Mouse (Mus musculus) hindbrain, embryonic 12.5 days (tissue): ENCODE measurements around the gene Hist1h1d. TPM values are rescaled to one million over a fixed set of nuclear protein-coding genes. Genes with fewer than 3 reads are reported as not detected.
A peak's percentile ranks its signal among the peaks of the same experiment; 100 is the strongest.

Experiments
- ATAC-seq: fragments of 200-750 bp; cut with Nextera tagmentation; 2 replicates; pipeline ENCODE4 v1.8.0; 2017; ENCODE audit warnings: moderate TSS enrichment; ENCODE audit not compliant: low FRiP score
- H3K27ac ChIP-seq: fragments of 300-500 bp; sonication (generic); 2 replicates; pipeline ENCODE4 v1.5.1; 2016; ENCODE audit warnings: mild to moderate bottlenecking
- H3K27me3 ChIP-seq: fragments of 300-500 bp; sonication (generic); 2 replicates; pipeline ENCODE4 v1.6.1; 2016; ENCODE audit warnings: mild to moderate bottlenecking
- H3K36me3 ChIP-seq: fragments of 300-500 bp; sonication (generic); 2 replicates; pipeline ENCODE4 v1.6.1; 2016; ENCODE audit warnings: mild to moderate bottlenecking
- H3K4me1 ChIP-seq: fragments of 300-500 bp; sonication (generic); 2 replicates; pipeline ENCODE4 v1.6.1; 2016
- H3K4me2 ChIP-seq: fragments of 300-500 bp; sonication (generic); replicated peaks from 2 replicates; pipeline ENCODE4 v1.6.1; 2016; ENCODE audit warnings: mild to moderate bottlenecking
- H3K4me3 ChIP-seq: fragments of 300-500 bp; sonication (generic); 2 replicates; pipeline ENCODE4 v1.5.1; 2016; ENCODE audit warnings: mild to moderate bottlenecking
- H3K9ac ChIP-seq: fragments of 300-500 bp; sonication (generic); 2 replicates; pipeline ENCODE4 v1.6.1; 2016; ENCODE audit warnings: mild to moderate bottlenecking, moderate library complexity
- H3K9me3 ChIP-seq: fragments of 300-500 bp; sonication (generic); replicated peaks from 2 replicates; pipeline ENCODE4 v1.6.1; 2016; ENCODE audit warnings: mild to moderate bottlenecking
- WGBS: fragments of 180-500 bp; shearing (Covaris S2); methylation state at CpG from one replicate; pipeline ENCODE4 v1.1.7; 2016; 5-methylcytosine and 5-hydroxymethylcytosine counted together
- polyA plus RNA-seq: library from polyadenylated mRNA; unstranded; fragments of >200 nt; fragmentation: Nextera tagmentation; extraction: Ambion mirVana; gene quantifications from 2 replicates; pipeline ENCODE4 v1.2.1, GENCODE M21; 2016

The Hist1h1d gene
- 0.23 and 0.39 TPM in 2 replicates for polyA plus RNA-seq

DNA sequence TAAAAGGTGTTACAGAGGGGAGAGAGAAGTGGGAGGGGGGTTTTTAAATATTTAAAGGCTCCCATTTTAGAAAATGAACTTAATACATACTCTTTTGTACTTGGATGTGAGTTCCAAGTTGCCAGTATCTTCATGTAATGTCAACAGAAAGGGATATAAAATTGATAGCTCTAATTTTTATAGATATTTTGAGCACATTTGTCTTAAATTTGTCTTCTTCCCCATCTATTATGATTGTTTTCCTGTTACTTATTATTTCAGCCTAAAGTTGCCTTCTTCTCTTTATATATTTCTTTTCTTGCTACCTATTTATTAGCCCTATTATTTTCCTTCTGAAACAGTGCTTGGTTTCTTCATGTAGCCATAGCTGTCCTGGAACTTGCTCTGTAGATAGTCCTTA is at the start of gene Hist1h1d:
Hist1h1d (plus strand) TSS at position 301 of the 400 bp plus-strand sequence.
- peaks cover 17% of the 10 kb centered on the region for H3K4me1 ChIP-seq
- no peak within 1 kb of the TSS for H3K4me3 ChIP-seq
- H3K27me3 ChIP-seq, result no peaks in the 10 kb centered on the region
- no peak within 1 kb of the TSS for H3K9ac ChIP-seq
- peak within 1 kb of the TSS; percentile 89 for H3K27ac ChIP-seq
- ATAC-seq, result no peak
- no peaks in the 10 kb centered on the region for H3K36me3 ChIP-seq
- H3K9me3 ChIP-seq, result no peaks in the 10 kb centered on the region
- no peak within 1 kb of the TSS for H3K4me2 ChIP-seq

DNA sequence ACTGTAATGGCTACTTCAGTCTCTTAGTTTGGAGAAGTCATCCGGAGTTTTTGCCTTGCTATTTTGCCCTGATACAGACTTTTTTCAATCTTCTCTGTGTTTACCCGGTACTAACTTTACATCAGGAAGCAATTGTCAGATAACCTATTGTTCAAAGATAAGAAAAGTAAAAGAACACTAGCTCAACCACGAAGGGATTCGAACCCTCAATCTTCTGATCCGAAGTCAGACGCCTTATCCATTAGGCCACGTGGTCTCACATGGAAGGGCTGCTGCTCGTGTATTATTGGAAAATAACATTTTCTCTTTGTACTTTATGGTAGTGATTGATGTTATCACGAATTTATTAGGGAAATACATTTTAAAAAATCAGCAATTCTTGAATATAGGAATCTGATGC is 49.3 kb upstream of the Hist1h1d start:
- 1% methylated on average over 9 of the region's 9 CpGs for WGBS
- no peak overlapping the region for H3K27ac ChIP-seq
- no peak overlapping the region for H3K9ac ChIP-seq
- peaks cover 7% of the 10 kb centered on the region; the same call in 1 of the 2 replicates for H3K4me1 ChIP-seq
- H3K4me2 ChIP-seq, result peak overlapping the region; percentile 2; the same call in 1 of the 2 replicates
- no peak for ATAC-seq
- no peak overlapping the region for H3K4me3 ChIP-seq
- peaks cover 8% of the 10 kb centered on the region; the same call in 1 of the 2 replicates for H3K27me3 ChIP-seq
- no peaks in the 10 kb centered on the region for H3K36me3 ChIP-seq
- H3K9me3 ChIP-seq, result no peaks in the 10 kb centered on the region

DNA sequence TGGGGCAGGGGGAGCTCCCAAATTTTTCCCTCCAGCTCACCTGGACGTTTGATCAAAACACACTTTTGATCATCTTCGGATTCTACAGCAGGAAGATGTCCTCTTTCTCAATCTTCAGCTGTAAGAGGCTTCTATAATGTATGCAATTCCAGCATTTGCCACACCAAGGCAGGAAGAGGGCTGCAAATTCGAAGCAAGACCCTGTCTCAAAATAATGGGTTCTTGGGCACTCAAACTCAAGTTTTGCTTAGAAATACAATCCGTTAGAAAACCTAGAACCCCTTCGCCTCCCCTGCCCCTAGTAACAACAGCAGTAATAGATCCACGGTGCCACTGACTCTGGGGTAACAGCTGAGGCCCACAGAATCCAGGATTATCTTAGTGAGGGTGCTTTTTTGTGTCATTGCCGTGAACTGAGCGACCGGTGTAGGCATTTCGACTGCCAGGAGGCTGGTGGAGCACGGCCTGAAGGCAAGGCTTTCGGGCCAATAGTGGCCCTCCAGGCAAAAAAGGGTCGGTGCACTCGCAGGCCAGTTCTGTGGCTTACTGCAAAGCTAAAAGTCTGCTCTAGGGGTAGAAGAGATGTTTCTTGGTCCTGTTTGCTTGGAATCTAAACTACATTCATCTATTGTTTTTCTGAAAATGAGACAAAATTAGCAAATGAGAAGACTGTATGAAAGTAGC is 47.3 kb upstream of the Hist1h1d start:
- no peak for ATAC-seq
- no peaks in the 10 kb centered on the region for H3K36me3 ChIP-seq
- H3K27me3 ChIP-seq, result peaks cover 3% of the 10 kb centered on the region; the same call in 1 of the 2 replicates
- H3K4me3 ChIP-seq, result peak overlapping the region; percentile 20
- H3K27ac ChIP-seq, result peak overlapping the region; percentile 17; the same call in 1 of the 2 replicates
- WGBS, result 4% methylated on average over 14 of the region's 14 CpGs
- peaks cover 6% of the 10 kb centered on the region; the same call in 1 of the 2 replicates for H3K4me1 ChIP-seq
- H3K4me2 ChIP-seq, result peak overlapping the region; percentile 51
- H3K9ac ChIP-seq, result no peak overlapping the region
- no peaks in the 10 kb centered on the region for H3K9me3 ChIP-seq

DNA sequence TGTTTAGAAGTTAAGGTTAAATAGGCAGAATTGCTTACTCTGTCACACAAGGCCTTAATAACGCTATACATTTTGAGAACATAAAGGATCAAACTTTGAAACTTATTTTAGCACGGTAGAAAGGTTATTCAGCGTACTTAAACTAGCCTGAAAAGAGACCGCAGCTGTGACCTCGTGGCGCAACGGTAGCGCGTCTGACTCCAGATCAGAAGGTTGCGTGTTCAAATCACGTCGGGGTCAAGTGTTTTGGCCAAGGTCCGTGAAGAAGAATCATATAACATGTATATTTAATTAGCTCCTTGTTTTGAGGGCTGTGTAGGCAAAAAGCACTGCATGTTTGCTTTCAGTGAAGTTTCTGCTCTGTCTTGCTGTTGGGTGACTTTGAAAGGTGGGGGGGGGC is 46.7 kb upstream of the Hist1h1d start:
- peaks cover 6% of the 10 kb centered on the region; the same call in 1 of the 2 replicates for H3K4me1 ChIP-seq
- peaks cover 3% of the 10 kb centered on the region; the same call in 1 of the 2 replicates for H3K27me3 ChIP-seq
- H3K9me3 ChIP-seq, result no peaks in the 10 kb centered on the region
- no peak overlapping the region for H3K9ac ChIP-seq
- no peak for ATAC-seq
- no peak overlapping the region for H3K4me3 ChIP-seq
- peak overlapping the region; percentile 51 for H3K4me2 ChIP-seq
- H3K36me3 ChIP-seq, result no peaks in the 10 kb centered on the region
- 2% methylated on average over 13 of the region's 13 CpGs for WGBS
- H3K27ac ChIP-seq, result no peak overlapping the region

DNA sequence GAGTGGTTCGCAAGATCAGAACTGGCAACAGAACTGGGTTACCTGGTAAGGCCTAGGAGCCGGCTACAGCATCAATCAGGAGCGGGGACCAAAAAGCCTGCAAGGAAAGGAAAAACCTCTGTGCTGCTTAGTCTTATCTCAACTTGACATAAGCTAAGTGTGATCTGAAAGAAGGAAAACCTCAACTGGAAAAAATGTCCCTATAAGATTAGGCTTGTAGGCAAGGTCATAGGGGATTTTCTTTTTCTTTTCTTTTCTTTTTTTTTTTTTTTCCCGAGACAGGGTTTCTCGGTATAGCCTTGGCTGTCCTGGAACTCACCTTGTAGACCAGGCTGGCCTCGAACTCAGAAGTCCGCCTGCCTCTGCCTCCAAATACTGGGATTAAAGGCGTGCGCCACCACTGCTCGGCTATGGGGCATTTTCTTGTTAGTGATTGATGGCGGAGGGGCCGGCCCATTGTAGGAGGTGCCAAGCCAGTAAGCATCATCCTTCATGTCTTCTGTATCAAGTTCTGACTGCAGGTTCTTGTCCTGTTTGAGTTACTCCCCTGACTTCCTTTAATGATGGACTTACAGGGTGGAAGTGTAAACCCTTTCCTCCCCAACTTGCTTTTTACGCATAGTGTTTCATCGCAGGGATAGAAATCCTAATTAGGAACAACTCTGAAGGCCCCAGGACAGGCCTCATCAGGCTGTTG is 46.1 kb upstream of the Hist1h1d start:
- no peak overlapping the region for H3K27ac ChIP-seq
- 15% methylated on average over 14 of the region's 14 CpGs for WGBS
- peak overlapping the region; percentile 51; the same call in 1 of the 2 replicates for H3K4me2 ChIP-seq
- no peaks in the 10 kb centered on the region for H3K36me3 ChIP-seq
- H3K27me3 ChIP-seq, result no peaks in the 10 kb centered on the region
- H3K4me1 ChIP-seq, result peaks cover 6% of the 10 kb centered on the region; the same call in 1 of the 2 replicates
- no peaks in the 10 kb centered on the region for H3K9me3 ChIP-seq
- no peak overlapping the region for H3K9ac ChIP-seq
- no peak overlapping the region for H3K4me3 ChIP-seq
- no peak for ATAC-seq

DNA sequence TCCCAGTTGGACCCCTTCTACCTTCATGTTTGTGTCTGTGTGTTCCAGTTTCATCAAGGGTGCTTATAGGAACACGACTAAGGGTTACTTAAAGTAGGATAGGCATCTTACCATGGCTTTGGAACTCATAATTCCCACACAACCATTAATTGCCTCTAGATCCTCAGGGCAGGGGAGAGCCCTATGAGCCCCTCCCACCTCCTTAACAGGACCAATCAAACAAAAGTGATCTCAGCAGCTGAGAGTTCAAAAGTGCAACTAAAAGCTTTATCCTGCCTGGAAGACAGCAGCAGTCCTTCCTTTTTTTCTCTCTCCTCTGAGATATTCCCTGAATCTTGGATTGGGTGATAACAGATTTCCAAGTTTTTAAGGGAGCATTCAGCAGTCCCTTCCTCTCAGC is 42.9 kb upstream of the Hist1h1d start:
- no peaks in the 10 kb centered on the region for H3K27me3 ChIP-seq
- H3K9ac ChIP-seq, result no peak overlapping the region
- no peaks in the 10 kb centered on the region for H3K36me3 ChIP-seq
- H3K4me1 ChIP-seq, result peaks cover 6% of the 10 kb centered on the region; the same call in 1 of the 2 replicates
- no peak for ATAC-seq
- H3K9me3 ChIP-seq, result no peaks in the 10 kb centered on the region
- no peak overlapping the region for H3K27ac ChIP-seq
- H3K4me3 ChIP-seq, result no peak overlapping the region
- H3K4me2 ChIP-seq, result no peak overlapping the region
- 30% methylated on average over 1 of the region's 1 CpGs for WGBS

DNA sequence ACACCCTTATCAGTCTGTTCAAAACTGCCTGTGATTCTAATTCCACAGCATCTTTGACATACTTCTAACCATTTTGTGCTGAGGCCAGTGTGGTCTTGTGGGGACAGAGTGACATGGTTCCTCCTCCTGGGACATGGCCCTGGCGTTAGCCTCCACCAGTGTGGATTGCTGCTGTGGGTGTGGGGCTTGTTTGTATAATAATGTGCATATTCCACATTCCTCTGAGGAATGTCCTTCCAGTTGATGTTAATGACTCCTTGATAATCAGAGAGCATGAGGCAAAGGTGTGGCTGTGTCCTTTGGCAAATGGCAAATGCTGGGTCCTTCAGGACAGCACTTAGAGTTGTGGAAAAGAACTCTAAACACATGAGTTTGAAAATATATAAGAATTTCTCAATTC is 39.5 kb upstream of the Hist1h1d start:
- 84% methylated on average over 1 of the region's 1 CpGs for WGBS
- ATAC-seq, result no peak
- no peaks in the 10 kb centered on the region for H3K36me3 ChIP-seq

DNA sequence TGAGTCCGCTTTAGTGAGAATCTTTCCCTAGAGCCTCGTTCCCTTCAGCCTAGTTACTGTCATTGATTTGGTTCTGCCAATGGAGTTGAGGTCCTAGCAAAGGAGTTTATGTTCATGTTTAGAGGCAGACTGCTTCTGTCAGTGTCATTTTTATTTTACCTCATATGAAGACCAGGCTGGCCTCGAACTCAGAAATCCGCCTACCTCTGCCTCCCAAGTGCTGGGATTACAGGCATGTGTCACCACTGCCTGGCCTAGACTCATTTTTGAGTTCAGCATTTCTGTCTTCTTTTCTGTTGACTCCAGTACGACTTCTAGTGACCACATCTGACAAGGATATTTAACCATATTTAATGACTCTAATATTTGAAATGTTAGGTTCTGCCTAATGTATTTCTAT is 37.8 kb upstream of the Hist1h1d start:
- Histone ChIP-seq H3K9ac (no peak overlapping the region), H3K4me1 (peaks cover 3% of the 10 kb centered on the region; the same call in 1 of the 2 replicates), H3K27me3 (no peaks in the 10 kb centered on the region), H3K4me3 (no peak overlapping the region), H3K27ac (no peak overlapping the region), H3K36me3 (no peaks in the 10 kb centered on the region), H3K4me2 (no peak overlapping the region), H3K9me3 (no peaks in the 10 kb centered on the region)
- 75% methylated on average over 5 of the region's 5 CpGs for WGBS
- no peak for ATAC-seq

More for the DNA sequence above, 39.5 kb upstream of the Hist1h1d start:
- Histone ChIP-seq H3K27ac (no peak overlapping the region), H3K9ac (no peak overlapping the region), H3K4me2 (no peak overlapping the region), H3K4me1 (0 out of 2 replicates have a peak, but pooled peaks cover 3% of the 10 kb centered on the region), H3K9me3 (no peaks in the 10 kb centered on the region), H3K4me3 (no peak overlapping the region), H3K27me3 (no peaks in the 10 kb centered on the region)

DNA sequence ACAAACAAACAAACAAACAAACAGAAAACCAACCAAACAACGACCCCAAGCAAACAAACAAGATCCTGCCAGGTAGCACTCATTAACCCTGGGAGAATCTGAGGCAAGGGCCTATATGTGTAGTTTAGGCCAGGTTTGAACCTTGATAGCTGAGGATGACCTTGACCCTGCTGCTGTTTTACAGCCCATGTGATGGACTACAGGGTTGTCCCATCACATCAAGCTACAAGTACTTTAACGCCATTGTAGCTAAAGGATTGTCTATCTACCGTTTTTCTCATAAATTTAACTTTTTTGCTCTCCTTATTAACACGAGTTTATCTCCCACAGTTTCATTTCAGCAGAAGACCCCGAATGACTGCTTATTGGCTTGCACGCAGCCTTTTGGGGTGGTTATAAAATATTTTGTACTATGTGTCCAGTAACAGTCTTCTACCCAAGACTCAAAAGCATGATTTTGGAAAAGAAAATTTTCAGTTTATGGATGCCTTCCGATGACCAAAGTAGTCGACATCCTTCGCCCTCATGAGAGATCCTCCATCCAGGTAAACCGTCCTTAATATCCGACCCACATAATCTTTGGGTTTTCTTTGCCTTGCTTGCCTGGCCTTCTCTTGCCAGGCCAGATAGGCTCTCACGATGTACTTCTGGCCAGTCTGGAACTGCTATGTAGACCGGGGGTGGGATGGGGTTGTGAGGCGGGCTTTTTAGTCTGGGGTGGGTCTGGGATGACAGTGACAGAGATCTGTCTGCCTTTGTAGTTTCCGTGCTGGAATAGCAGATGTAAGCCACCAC is 37.0 kb upstream of the Hist1h1d start:
- no peaks in the 10 kb centered on the region for H3K27me3 ChIP-seq
- no peaks in the 10 kb centered on the region for H3K9me3 ChIP-seq
- H3K4me2 ChIP-seq, result peak overlapping the region; percentile 68
- H3K27ac ChIP-seq, result no peak overlapping the region
- no peak for ATAC-seq
- no peaks in the 10 kb centered on the region for H3K36me3 ChIP-seq
- 52% methylated on average over 15 of the region's 15 CpGs for WGBS
- H3K4me3 ChIP-seq, result peak overlapping the region; percentile 31
- peak overlapping the region; percentile 39; the same call in 1 of the 2 replicates for H3K9ac ChIP-seq
- peaks cover 3% of the 10 kb centered on the region; the same call in 1 of the 2 replicates for H3K4me1 ChIP-seq

DNA sequence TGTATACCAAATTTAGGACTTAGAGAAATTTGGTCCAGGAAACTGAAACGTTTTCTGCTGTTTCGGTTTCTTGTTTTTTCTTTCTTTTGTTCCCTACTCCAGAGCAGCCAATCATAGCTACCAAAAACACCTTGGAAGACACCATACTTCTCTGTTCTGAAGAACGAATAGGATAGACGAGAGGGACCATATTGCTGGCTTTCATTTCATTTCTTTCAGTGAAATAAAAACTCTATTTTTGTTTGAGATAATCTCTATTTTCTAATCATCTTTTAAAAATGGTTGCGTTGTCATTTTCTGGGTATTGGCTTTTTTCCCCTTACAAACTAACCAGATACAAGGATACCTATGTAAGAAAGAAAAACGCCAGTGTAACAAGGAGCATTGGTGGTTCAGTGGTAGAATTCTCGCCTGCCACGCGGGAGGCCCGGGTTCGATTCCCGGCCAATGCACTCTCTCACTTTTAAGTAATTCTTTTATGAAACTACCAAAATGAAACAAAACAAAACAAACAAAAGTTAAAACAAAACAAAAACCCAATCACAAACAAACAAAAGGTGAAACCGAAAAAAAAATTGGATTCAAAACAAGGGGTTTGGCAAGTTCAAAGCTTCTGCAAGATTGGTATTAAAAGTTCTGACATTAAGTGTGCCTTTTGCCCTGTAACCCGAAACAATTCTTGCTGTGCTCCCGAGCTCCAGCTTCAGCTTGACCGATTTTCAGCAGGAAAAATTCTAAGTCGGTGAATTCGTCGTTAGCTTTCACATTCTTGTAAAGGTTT is 36.0 kb upstream of the Hist1h1d start:
- under 1% methylated on average over 19 of the region's 19 CpGs for WGBS
- Histone ChIP-seq H3K36me3 (no peaks in the 10 kb centered on the region), H3K27me3 (no peaks in the 10 kb centered on the region), H3K4me3 (peak overlapping the region; percentile 41), H3K9me3 (no peaks in the 10 kb centered on the region), H3K4me1 (peaks cover 3% of the 10 kb centered on the region; the same call in 1 of the 2 replicates), H3K9ac (0 out of 2 replicates have a peak overlapping the region, but pooled peaks have one; percentile 18), H3K4me2 (peak overlapping the region; percentile 68), H3K27ac (no peak overlapping the region)
- ATAC-seq, result peak; percentile 67

DNA sequence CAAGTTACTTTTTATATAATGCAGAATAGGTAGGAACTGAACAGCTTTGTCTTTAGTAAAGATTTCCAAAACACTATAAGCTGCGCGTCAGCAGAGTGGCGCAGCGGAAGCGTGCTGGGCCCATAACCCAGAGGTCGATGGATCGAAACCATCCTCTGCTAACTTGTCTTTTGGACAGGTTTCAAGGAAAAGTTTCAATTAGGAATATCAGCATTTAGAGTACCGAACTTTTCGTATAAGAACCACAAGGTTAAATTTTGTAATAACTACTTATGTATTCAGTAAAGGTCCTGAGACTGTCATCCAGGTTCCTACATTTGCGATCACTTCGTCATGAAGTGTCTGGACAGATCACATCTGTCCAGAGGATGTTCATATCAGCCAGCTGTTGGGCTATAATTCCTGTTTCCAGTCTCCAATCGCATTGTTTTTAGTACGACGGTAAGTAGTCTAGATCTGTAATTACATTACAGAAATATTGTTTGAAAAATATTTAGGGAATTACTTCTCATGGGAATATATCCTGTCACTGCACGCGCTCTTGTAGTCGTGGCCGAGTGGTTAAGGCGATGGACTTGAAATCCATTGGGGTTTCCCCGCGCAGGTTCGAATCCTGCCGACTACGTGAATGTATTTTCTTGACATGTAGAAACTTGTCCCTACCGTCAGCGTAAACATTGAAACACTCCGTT is 35.3 kb upstream of the Hist1h1d start:
- Histone ChIP-seq H3K36me3 (no peaks in the 10 kb centered on the region), H3K4me1 (peaks cover 3% of the 10 kb centered on the region; the same call in 1 of the 2 replicates), H3K4me3 (peak overlapping the region; percentile 41), H3K27me3 (no peaks in the 10 kb centered on the region), H3K9ac (no peak overlapping the region), H3K9me3 (no peaks in the 10 kb centered on the region), H3K4me2 (peak overlapping the region; percentile 68), H3K27ac (no peak overlapping the region)
- ATAC-seq, result peak; percentile 85
- WGBS, result under 1% methylated on average over 27 of the region's 27 CpGs
